Mouse (Mus musculus) forebrain, embryonic 16.5 days (tissue): ENCODE data around the gene Olfr521. TPM values are rescaled to one million over a fixed set of nuclear protein-coding genes. Genes with fewer than 3 reads are reported as not detected.

Source experiments
- ATAC-seq: fragments of 200-750 bp; cut with Nextera tagmentation; 2 replicates; pipeline ENCODE4 v1.8.0; 2017; ENCODE audit warnings: mild to moderate bottlenecking, moderate library complexity
- H3K27ac ChIP-seq: fragments of 300-500 bp; sonication (generic); 2 replicates; pipeline ENCODE4 v1.5.1; 2014; ENCODE audit warnings: low read length, control low read depth
- H3K27me3 ChIP-seq: fragments of 300-500 bp; sonication (generic); replicated peaks from 2 replicates; pipeline ENCODE4 v1.6.1; 2014; ENCODE audit warnings: low read length; ENCODE audit not compliant: control insufficient read depth, insufficient read depth
- H3K36me3 ChIP-seq: fragments of 300-500 bp; sonication (generic); 2 replicates; pipeline ENCODE4 v1.6.1; 2014; ENCODE audit not compliant: control insufficient read depth, insufficient read depth
- H3K4me1 ChIP-seq: fragments of 300-500 bp; sonication (generic); replicated peaks from 2 replicates; pipeline ENCODE4 v1.6.1; 2014; ENCODE audit warnings: low read length; ENCODE audit not compliant: control insufficient read depth, insufficient read depth
- H3K4me2 ChIP-seq: fragments of 300-500 bp; sonication (generic); 2 replicates; pipeline ENCODE4 v1.6.1; 2014; ENCODE audit warnings: mild to moderate bottlenecking, low read length, control low read depth
- H3K4me3 ChIP-seq: fragments of 300-500 bp; sonication (generic); replicated peaks from 2 replicates; pipeline ENCODE4 v1.5.1; 2014; ENCODE audit warnings: mild to moderate bottlenecking, low read length, control low read depth
- H3K9ac ChIP-seq: fragments of 300-500 bp; sonication (generic); replicated peaks from 2 replicates; pipeline ENCODE4 v1.6.1; 2014; ENCODE audit warnings: low read depth, low read length, control low read depth
- H3K9me3 ChIP-seq: fragments of 300-500 bp; sonication (generic); 2 replicates; pipeline ENCODE4 v1.6.1; 2016; ENCODE audit warnings: low read length; ENCODE audit not compliant: control insufficient read depth
- WGBS: fragments of 180-500 bp; shearing (Covaris S2); extraction: QIAGEN DNeasy Blood & Tissue Kit; methylation state at CpG from one replicate; pipeline ENCODE4 v1.1.7; 2014; 5-methylcytosine and 5-hydroxymethylcytosine counted together
- polyA plus RNA-seq: library from polyadenylated mRNA; unstranded; fragments of >200 nt; fragmentation: Nextera tagmentation; extraction: Ambion mirVana; gene quantifications from 2 replicates; pipeline ENCODE4 v1.2.1, GENCODE M21; 2015

Olfr521 gene
- polyA plus RNA-seq, 1 experiment from 2014 or later, result not detected

GRCm38 (mm10) chr7:99786774-99787173, 23.5 kb downstream of the Olfr521 start:
- WGBS, result 72% methylated on average over 3 of the region's 3 CpGs
- Histone ChIP-seq H3K9ac (no peak overlapping the region), H3K4me2 (no peak overlapping the region), H3K27me3 (no peaks in the 10 kb centered on the region), H3K4me3 (no peak overlapping the region), H3K27ac (no peak overlapping the region), H3K4me1 (no peaks in the 10 kb centered on the region), H3K9me3 (no peaks in the 10 kb centered on the region), H3K36me3 (no peaks in the 10 kb centered on the region)
- no peak for ATAC-seq

- H3K9ac ChIP-seq, result no peak overlapping the region
- no peak overlapping the region for H3K4me3 ChIP-seq
- no peaks in the 10 kb centered on the region for H3K27me3 ChIP-seq
- no peaks in the 10 kb centered on the region for H3K36me3 ChIP-seq
- WGBS, result 19% methylated on average over 2 of the region's 2 CpGs
- H3K4me2 ChIP-seq, result no peak overlapping the region
- no peaks in the 10 kb centered on the region for H3K9me3 ChIP-seq
- ATAC-seq, result no peak
- no peaks in the 10 kb centered on the region for H3K4me1 ChIP-seq
- H3K27ac ChIP-seq, result no peak overlapping the region
Observed at GRCm38 (mm10) chr7:99787935-99788334, 24.6 kb downstream of the Olfr521 start.

GRCm38 (mm10) chr7:99788563-99788962, 25.3 kb downstream of the Olfr521 start:
- 83% methylated on average over 5 of the region's 5 CpGs for WGBS
- Histone ChIP-seq H3K9me3 (no peaks in the 10 kb centered on the region), H3K4me1 (no peaks in the 10 kb centered on the region), H3K9ac (no peak overlapping the region), H3K36me3 (no peaks in the 10 kb centered on the region), H3K27me3 (no peaks in the 10 kb centered on the region), H3K4me2 (no peak overlapping the region), H3K27ac (no peak overlapping the region), H3K4me3 (no peak overlapping the region)
- ATAC-seq, result no peak

GRCm38 (mm10) chr7:99790816-99791215, 27.5 kb downstream of the Olfr521 start:
- peaks cover 9% of the 10 kb centered on the region for H3K4me1 ChIP-seq
- H3K4me3 ChIP-seq, result no peak overlapping the region
- 84% methylated on average over 10 of the region's 10 CpGs for WGBS
- no peaks in the 10 kb centered on the region for H3K27me3 ChIP-seq
- no peak overlapping the region for H3K27ac ChIP-seq
- no peaks in the 10 kb centered on the region for H3K36me3 ChIP-seq
- H3K9me3 ChIP-seq, result no peaks in the 10 kb centered on the region
- no peak overlapping the region for H3K4me2 ChIP-seq
- ATAC-seq, result no peak
- H3K9ac ChIP-seq, result no peak overlapping the region

- ATAC-seq, result no peak
- Histone ChIP-seq H3K4me2 (no peak overlapping the region), H3K9ac (no peak overlapping the region), H3K4me1 (peaks cover 11% of the 10 kb centered on the region), H3K36me3 (no peaks in the 10 kb centered on the region), H3K4me3 (no peak overlapping the region), H3K27me3 (no peaks in the 10 kb centered on the region), H3K9me3 (no peaks in the 10 kb centered on the region), H3K27ac (no peak overlapping the region)
- 63% methylated on average over 2 of the region's 2 CpGs for WGBS
Observed at GRCm38 (mm10) chr7:99794096-99794495, 30.8 kb downstream of the Olfr521 start.

- Histone ChIP-seq H3K9ac (peak overlapping the region; percentile 30), H3K27me3 (no peaks in the 10 kb centered on the region), H3K9me3 (no peaks in the 10 kb centered on the region), H3K4me3 (peak overlapping the region; percentile 13; the same call in 1 of the 2 replicates), H3K36me3 (no peaks in the 10 kb centered on the region), H3K27ac (no peak overlapping the region), H3K4me1 (peaks cover 11% of the 10 kb centered on the region), H3K4me2 (peak overlapping the region; percentile 49)
- ATAC-seq, result peak; percentile 69
- 8% methylated on average over 16 of the region's 17 CpGs for WGBS
Observed at GRCm38 (mm10) chr7:99795192-99795981, 32.1 kb downstream of the Olfr521 start.

- H3K4me2 ChIP-seq, result no peak overlapping the region
- no peak overlapping the region for H3K9ac ChIP-seq
- no peaks in the 10 kb centered on the region for H3K9me3 ChIP-seq
- H3K4me1 ChIP-seq, result peaks cover 11% of the 10 kb centered on the region
- WGBS, result 67% methylated on average over 3 of the region's 3 CpGs
- H3K36me3 ChIP-seq, result no peaks in the 10 kb centered on the region
- H3K27ac ChIP-seq, result no peak overlapping the region
- no peak for ATAC-seq
- H3K4me3 ChIP-seq, result no peak overlapping the region
- H3K27me3 ChIP-seq, result no peaks in the 10 kb centered on the region
Observed at GRCm38 (mm10) chr7:99796471-99796870, 33.2 kb downstream of the Olfr521 start.

- no peak overlapping the region for H3K4me2 ChIP-seq
- WGBS, result 56% methylated on average over 3 of the region's 3 CpGs
- no peak overlapping the region for H3K9ac ChIP-seq
- no peaks in the 10 kb centered on the region for H3K9me3 ChIP-seq
- H3K36me3 ChIP-seq, result no peaks in the 10 kb centered on the region
- H3K4me1 ChIP-seq, result peaks cover 11% of the 10 kb centered on the region
- H3K27me3 ChIP-seq, result no peaks in the 10 kb centered on the region
- no peak for ATAC-seq
- no peak overlapping the region for H3K27ac ChIP-seq
- H3K4me3 ChIP-seq, result no peak overlapping the region
Observed at GRCm38 (mm10) chr7:99797261-99797660, 34.0 kb downstream of the Olfr521 start.

GRCm38 (mm10) chr7:99797911-99798647, 34.8 kb downstream of the Olfr521 start:
- H3K36me3 ChIP-seq, result no peaks in the 10 kb centered on the region
- H3K4me1 ChIP-seq, result peaks cover 11% of the 10 kb centered on the region
- H3K27me3 ChIP-seq, result no peaks in the 10 kb centered on the region
- peak; percentile 62 for ATAC-seq
- no peak overlapping the region for H3K4me2 ChIP-seq
- no peaks in the 10 kb centered on the region for H3K9me3 ChIP-seq
- no peak overlapping the region for H3K9ac ChIP-seq
- 35% methylated on average over 6 of the region's 6 CpGs for WGBS
- H3K27ac ChIP-seq, result no peak overlapping the region
- H3K4me3 ChIP-seq, result no peak overlapping the region
